Mouse (Mus musculus): ENCODE measurements around the gene Tepsin. TPM values are rescaled to one million over a fixed set of nuclear protein-coding genes. Genes with fewer than 3 reads are reported as not detected.

The Tepsin gene
- total RNA-seq (2021), result 10 to 100 TPM; 15.1 to 16.9 TPM

DNA sequence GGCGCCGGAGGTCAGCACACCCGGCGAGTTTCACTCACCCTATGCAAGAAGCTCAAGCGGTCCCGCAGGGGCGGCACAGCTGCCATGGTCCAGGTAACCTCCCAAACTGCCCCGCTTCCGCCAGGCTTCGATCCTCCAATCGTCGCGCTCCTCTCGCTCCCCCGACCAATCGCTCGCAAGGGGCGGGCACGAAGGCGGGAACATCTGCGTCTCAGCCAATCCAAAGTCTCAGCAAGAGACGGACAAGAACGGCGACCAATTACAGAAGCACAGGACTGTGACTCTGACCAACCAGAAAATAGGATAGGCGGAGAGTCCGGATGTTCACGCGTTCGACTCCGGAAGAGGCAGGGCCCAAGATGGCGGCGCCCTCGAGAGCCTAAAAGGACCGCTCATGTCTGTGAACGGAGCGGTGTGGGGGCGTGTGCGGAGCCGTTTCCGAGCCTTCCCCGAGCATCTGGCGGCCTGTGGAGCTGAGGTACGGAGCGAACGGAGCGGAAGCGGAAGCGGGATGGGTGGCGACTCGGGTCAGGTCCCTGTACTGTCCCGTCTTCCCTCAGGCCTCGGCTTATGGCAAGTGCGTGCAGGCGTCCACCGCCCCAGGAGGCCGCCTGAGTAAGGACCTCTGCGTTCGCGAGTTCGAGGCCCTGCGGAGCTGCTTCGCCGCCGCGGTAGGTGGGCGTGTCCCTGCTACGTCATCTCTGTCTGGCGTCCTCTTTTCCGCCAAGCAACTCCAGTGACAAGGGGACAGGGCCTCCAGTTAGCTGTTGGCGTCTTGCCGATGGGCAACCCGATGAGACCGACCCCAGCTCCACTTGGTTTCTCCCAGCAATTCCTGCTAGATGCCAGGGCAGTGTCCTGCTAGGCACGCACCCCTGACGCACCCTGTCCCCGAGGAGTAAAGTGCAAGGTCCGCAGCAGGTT, at the start of gene Tepsin, which contains the start of gene Ndufaf8:
TSS of gene Tepsin (minus strand) at position 144 of the 924 bp plus-strand sequence.
TSS of gene Ndufaf8 (plus strand) at position 341 of the 924 bp plus-strand sequence.
- peak; percentile 100 for DNase-seq

DNA sequence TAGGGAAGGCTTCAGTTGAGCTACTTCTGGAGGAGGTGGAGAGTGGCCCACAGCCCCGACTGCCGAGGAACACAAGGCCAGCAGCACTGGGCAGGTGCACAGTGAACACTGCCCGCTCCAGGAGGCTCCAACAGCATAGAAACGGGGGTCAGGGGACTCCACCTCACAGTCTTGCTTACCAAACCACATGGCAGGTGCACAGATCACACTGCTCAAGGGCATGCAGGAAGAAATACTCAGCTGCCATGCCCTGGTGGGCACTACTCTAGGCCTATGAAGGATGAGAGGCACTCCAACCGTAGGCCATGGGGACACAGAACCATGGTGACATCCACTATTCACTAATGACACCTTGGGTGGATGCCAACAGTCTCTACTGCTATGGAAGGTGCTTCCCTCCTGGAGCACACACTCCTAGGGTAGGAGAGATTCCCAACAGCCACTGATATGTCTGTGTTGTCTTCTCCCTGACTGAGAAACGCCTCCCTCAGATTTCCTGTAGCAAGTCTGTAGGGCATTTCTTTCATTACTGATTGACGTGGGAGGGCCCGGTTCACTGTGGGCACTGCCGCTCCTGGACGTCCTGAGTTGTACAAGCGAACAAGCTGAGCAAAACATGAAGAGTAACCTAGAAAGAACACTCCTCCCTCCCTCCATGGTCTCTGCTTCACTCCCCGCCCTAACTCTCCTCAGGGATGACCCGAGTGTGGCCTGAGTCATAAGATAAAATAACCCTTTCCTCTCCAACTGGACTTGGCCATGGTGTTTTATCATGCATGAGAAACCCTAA, 45.4 kb upstream of the Tepsin start:
- DNase-seq, result no peak

- peak in 1 of 2 experiments; percentile 24 for DNase-seq
These were observed 44.1 kb upstream of the Tepsin start for GRCm38 (mm10) chr11:120142601-120143051.

GRCm38 (mm10) chr11:120140255-120140654, 41.7 kb upstream of the Tepsin start:
- no peak for DNase-seq

DNA sequence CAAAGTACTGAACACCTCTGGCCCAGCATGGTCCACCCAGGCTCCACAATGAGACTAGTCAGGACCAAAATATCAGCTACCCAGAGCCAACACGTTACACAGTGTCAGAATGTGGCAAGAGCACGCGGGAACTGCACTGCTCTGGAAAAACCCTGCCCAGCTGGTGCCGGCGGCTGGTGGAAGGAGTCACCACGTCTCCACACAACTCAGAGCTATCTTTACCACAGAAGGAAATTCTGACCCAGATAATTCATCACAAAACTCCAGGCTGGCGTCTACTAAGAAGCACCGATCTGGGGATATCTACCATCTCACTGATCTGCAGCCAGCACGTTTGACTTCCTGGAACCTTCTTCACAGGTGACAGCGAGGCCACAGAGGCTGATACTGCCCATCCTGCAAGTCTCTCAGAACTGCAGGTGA, 40.8 kb upstream of the Tepsin start:
- DNase-seq, result no peak

DNA sequence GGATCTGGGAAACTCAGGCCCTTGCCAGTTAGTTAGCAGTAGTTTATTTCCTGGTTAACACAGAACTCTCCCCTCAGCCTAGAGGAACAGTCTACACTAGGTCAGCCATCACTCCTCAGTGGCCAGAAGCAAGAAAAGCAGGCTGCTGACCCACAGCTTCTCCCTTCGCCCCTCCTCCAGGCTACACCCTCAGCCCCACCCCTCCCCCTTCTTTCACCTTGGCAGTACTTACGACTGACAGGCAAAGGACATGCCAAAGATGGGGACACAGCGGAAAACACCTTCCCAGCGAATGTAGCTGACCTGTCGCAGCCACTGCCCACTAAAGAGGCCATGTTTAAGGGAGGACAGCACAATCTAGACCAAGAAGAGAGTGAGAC, 39.1 kb upstream of the Tepsin start:
- no peak for DNase-seq

- peak; percentile 73 to 79 for DNase-seq
These were observed 38.5 kb upstream of the Tepsin start for GRCm38 (mm10) chr11:120136796-120137624.

DNA sequence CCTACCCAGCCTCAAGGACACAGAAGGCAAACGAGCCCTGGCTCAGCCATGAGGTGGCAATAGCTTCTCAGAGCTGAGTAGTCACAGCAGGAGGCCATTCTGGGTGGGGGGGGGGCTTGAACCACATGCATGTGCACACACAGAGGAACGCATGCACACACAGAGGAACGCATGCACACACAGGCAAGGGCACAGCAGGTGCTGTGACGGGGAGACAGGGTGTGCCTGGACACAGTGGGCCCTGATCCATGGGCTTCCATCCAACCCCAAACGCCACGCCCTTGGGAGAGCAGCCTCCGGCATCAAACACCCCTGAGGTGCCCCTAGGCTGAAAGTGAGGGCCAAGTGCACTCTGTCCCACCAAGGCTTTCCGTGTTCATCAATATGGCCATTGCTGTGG, 37.7 kb upstream of the Tepsin start:
- DNase-seq, result no peak

- no peak for DNase-seq
These were observed 36.5 kb upstream of the Tepsin start for GRCm38 (mm10) chr11:120134847-120135530.

DNA sequence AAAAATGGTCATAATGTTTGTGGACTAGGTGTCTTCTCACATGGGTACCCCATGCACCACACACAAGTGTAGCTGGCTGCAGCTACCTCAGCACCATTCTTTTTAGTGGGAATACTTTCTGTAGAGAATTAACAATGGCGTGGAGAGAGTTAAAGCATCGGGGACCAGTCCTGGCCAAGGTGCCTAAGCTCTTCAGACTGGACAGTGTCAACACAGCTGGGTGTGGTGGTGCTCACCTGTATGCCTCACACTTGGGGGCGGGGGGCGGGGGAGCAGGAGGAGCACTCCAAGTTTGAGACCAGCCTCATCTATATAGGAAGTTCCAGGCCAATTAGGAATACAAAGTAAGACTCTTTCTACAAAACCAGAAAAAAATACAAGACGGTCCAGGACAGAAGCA, 35.6 kb upstream of the Tepsin start:
- no peak for DNase-seq

- no peak for DNase-seq
These were observed 30.8 kb upstream of the Tepsin start for GRCm38 (mm10) chr11:120129281-120129680.

- no peak for DNase-seq
These were observed 28.3 kb upstream of the Tepsin start for GRCm38 (mm10) chr11:120126845-120127244.

- no peak for DNase-seq
These were observed 23.6 kb upstream of the Tepsin start for GRCm38 (mm10) chr11:120122126-120122525.

DNA sequence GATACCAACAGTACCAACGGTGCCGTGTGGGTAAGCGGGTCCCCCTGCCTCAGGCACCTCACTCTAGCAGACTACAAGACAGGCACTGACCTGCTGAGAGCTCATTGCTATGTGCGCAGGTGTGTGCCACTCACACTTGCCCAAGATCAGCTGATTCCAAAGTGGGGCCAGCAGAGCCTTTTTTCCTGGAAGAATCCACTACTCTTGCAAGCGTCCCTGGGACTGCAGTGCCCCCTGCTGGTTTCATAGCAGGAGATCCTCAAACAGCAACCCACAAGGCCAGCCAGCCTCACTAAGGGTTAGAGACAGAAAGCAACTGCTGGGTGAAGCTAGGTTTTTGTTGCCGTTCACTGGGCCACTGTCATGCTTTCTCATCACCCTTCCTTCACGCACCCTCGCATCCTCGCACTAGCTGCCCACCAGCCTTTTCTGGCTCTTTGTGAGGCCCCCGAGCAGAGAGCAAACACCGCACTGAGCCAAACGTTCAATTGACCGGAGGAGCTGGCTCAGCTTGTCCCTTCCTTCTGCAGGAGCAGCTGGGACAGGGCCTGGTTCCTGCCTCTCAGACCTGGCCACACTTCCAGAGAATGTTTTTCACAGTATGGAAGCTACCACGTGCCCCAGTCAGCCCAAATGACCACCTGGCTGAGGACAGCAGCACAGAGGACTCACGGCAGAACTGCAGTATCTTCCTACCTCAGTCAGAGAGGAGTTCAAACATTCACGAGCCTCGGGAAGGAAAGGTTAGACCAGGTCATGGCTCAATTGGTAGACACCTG, 22.3 kb upstream of the Tepsin start:
- peak; percentile 69 to 74 for DNase-seq

DNA sequence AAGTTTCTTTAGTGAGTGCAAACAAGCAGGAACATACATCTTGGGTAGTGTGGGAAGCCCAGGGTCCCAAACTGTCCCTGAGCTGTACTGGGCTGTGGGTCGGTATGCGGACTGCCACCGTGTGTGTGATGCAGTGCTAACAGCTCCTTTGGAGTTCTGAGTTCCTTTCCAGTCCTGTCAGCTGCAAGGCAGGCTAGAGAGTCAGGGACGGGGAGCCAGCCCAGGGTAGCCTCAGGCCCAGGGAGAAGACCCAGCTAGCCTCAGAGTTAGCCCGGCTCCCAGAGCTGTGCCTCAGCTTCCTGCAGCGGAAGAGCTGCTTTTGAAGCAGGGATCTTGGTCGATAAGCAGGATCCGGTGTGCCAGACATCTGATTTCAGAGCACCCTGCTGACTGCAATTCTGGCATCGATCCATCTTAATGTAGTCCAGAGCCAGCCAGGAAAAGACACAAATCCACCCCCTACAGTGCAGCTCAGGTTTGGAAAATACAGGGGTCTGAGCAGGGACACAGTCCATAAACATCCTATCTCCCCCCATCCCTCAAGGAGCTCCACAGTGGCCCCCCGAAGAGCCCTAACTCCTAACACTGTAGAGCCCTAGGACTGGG, 21.5 kb upstream of the Tepsin start:
- no peak for DNase-seq

DNA sequence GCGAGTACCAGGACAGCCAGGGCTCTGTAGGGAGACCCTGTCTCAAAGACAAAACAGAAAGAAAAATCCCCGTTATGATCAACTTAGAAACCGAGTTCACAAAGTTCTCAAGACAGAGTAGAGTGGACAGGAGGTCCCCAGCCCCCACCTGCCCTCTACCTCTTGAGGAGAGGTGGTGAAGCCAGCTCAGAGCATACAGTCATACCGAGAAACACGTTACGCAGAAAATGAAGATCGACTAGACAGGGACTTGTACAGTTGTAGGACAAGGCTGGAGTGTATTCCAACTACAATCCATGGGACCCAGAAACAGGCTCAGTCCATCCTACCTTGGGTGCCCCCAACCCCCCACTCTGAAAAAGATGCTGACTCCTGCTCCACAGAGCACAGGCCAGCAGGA, 20.6 kb upstream of the Tepsin start:
- no peak for DNase-seq

DNA sequence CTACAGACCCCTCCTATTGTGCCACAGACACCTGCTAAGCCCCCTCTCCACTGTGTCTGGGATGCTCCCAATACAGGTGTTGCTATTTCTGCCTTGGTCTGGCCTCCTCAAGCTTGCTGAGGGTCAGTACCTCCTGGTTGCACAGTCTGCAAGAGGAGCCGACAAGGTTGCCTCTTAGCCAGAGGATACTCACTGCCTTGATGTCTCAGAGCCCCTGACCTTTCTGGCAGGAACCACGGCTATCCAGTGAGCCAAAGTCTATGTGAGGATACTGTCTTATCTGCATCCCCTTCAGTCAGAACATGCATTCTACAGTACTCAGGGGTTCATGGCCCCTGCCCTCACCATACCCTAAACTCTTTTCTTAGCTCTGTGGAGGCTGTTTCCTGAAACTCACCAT, 19.1 kb upstream of the Tepsin start:
- DNase-seq, result no peak

DNA sequence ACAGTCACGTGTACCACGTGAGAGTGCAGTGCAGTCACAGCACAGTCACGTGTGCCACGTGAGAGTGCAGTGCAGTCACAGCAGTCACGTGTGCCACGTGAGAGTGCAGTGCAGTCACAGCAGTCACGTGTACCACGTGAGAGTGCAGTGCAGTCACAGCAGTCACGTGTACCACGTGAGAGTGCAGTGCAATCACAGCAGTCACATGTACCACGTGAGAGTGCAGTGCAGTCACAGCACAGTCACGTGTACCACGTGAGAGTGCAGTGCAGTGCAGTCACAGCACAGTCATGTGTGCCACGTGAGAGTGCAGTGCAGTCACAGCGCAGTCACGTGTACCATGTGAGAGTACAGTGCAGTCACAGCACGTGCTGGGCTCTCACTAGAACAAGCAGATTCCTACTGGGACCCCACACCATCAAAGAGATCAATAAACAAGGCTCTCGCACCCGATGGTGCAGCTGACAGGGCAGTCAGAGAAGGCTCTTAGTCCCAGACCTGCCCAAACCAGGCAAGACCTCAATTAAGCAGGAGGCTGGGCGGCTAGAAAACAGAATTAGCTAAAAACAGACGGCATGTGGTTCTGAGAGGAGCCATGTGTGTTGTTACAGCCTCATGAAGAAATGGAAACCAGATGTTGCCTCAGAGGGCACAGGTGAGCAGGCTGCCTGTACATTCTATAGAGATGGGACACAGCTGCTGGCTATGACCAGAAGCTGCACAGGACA, 16.1 kb upstream of the Tepsin start:
- DNase-seq, result no peak

DNA sequence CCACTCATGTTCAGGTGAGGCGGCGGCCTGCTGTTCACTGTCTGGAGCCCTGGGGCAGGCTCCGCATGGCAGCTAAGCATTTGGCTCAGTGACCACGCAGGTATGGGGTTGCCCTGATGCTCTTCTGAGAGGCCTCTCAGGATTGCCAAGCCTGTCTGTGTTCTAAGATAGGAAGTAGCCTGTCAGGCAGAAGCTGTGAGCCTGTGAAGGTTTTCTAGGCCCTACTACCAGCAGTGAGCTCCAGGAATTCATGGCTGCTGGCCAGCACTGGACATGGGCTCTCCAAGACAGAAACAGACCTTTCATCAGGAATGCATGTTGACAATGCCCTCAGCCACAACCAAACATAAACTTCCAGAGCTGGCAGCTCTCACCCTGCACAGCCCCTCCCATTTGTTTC, 13.6 kb upstream of the Tepsin start:
- no peak for DNase-seq

- DNase-seq, result peak in 1 of 2 experiments; percentile 48
These were observed 12.5 kb upstream of the Tepsin start for GRCm38 (mm10) chr11:120111033-120111432.
